Mouse (Mus musculus) frontal cortex, postnatal 36 days (tissue): ENCODE measurements around the gene Lrch3.
"Not testable (repeated sequence)": the region's sequence is repeated elsewhere in the genome, so short reads cannot be mapped to it uniquely, and the experiment has no call there.

Source experiments
- DNase-seq, 2 experiments: peaks; one replicate each; pipeline ENCODE4 v3.0.0; 2022; ENCODE audit warnings: low spot score in 2 of 2

Gene Lrch3

DNA sequence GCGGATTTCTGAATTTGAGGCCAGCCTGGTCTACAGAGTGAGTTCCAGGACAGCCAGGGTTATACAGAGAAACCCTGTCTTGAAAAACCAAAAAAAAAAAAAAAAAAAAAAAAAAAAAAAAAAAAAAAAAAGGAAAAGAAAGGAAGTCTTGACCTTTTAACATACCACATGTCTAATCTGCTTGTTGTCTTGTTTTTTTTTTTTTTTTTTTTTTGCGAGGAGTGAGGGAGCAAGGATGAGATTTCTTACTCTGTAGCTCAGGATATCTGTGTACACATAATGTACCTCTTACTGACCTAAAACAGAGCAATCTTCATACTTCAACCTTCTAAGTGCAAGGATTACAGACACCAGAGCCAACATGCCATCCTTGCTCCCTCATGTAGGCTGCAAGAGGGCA, 141.0 kb downstream of the Lrch3 start:
- DNase-seq = not testable (repeated sequence)

DNA sequence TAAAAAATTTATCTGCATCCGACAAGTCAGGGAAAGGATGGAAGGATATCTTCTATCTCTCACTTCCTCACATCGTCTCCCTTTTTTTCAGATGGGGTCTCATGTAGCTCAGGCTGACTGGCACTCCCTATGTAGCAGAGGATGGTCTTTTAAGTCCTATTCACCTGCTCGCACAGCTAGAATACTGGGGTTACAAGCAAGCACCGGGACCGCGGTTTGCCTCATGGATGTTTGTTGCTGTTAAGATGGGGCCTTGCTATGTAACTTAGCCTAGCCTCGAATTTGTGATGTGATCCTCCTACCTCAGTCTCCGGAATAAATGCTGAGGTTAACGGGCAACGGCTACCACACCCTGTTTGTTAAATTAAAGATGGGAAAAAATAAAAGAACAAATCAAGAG, 141.8 kb downstream of the Lrch3 start:
- peak in 1 of 2 experiments; percentile 9 for DNase-seq

DNA sequence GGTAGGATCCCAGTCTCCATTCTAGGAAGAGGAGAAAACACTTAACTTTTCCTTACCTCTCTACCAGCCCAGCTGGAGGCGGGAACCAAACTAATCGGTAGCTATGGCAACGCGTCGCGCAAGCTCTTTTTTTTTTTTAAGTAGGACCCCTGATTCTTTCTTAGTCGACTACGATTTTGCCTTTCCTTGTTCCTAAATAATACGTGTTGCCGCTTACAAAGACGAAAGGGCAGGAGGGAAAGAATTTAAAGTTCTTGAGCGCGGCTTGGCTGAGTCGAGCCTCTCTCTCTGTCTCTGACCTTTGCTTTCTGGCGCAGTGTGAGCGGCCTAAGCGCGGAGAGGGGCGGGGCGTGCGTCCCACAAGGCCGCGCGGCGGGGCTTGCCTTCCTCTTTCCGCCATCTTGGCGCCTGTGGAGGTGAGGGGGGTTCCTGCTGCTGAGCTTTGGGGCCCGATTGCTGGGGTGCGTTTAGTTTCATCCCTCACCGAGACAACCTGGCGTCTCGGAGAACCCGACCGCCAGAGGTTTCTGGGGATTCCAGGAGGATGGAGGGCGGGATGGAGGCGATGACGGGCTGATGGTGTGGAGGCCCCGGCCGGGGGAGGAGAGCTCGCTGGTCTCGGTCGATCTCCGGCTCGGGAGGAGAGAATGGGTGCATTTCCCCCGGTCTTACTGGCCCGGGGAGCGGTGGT, 142.3 kb downstream of the Lrch3 start, which contains the start of the genes Iqcg and Rpl35a:
Gene Iqcg (minus strand): TSS at position 124 of the 691 bp plus-strand sequence.
Gene Rpl35a (plus strand): TSS at position 359 of the 691 bp plus-strand sequence.
- DNase-seq = peak; percentile 92 to 93

DNA sequence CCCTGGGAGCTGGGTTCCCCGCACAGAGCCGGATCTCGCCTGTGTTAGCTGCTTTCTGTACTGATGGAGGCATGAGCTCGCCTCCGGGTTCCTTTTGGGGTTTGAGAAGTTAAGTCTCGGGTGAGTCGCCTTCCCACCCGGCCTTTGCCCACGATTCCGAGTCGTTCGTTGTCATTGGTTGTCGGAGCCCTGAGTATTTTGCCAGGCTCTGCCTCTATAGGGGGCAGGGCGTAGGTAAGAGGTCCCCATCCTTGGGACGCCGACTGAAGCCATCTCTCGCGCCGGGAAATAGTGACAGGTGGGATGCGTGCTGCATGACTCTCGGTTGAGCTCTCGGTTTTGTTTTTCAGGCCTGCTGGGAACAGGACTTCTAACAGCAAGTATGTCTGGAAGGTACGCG, 142.9 kb downstream of the Lrch3 start:
- no peak for DNase-seq

DNA sequence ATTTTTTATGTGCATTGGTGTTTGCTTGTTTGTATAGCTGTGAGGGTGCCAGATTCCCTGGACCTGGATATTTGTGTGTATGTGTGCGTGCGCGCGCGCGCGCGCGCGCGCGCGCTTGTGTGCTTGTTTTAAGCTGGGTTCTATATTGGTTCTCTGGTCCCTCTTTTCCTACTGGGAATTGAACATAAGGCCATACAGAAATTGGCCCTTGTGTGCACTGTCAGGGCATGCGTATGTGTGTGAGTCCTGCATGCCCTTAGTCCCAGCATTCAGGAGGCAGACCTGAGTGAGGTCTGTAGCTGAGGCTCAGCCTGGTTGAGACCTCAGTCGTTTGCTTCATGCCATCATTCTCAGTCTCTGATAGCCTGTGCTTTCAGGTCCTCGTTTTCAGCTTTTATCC, 144.1 kb downstream of the Lrch3 start:
- DNase-seq = no peak

DNA sequence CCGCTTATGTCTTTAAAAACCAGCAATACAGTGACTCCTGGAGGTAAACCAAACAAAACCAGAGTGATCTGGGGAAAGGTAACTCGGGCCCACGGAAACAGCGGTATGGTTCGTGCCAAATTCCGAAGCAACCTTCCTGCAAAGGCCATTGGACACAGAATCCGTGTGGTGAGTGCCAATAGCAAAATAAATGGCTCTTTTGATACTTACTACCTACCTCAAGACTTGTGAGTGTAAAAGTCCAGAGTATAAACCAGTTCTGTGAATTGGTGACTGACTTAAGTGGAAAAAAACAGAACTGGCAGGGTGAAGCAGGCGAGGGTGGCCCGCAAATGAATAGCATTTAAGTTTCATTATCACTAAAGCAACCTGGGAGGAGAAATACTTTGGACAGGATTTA, 144.8 kb downstream of the Lrch3 start:
- not testable (repeated sequence) for DNase-seq

DNA sequence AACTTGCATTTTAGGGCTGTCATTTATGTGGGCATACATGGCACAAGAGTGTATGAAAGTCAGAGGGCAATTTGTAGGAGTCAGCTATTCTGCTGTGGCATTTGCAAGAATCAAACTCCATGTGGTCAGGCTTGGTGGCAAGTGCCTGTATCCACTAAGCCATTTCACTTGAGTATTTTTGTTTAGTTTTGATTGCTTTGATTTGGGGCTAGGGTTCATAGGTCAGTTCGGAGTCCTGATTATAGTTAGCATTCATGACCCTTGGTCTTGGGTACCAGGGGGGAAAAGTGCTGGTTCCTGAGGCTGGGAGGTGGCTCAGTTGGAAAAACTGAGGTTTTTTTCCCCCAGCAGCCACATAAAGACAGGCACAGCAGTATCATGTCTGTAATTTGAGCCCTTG, 145.6 kb downstream of the Lrch3 start:
- no peak for DNase-seq

DNA sequence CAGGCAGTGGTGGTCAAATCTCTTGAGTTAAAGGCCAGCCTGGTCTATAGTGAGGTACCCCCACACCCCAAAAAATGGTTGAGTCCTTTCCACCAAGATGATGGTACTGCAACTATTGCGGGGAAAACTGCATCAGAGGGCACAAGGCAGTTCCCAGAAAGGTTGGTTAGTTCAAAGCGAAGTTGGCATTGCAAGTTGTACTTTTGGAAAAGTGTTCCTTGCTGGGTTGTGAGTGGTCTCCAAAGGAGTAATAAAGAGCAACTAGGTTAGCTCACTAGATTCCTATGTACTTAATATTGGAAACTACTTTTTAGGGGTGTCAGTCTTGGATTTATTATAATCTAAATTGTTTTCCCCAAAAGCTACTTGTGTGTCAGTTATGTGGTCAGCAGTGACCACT, 147.0 kb downstream of the Lrch3 start:
- DNase-seq = no peak

DNA sequence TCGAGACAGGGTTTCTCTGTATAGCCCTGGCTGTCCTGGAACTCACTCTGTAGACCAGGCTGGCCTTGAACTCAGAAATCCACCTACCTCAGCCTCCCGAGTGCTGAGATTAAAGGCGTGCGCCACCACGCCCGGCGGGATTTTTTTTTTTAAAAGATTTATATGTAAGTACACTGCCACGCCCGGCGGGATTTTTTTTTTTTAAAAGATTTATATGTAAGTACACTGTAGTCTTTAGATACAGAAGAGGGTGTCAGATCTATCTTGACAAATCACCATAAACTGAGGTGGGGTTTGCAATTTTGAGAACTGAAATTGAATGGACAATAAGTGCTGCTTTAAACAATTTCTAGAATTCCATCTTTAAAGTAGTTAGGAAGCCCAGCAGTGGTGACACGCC, 147.5 kb downstream of the Lrch3 start:
- no peak for DNase-seq

DNA sequence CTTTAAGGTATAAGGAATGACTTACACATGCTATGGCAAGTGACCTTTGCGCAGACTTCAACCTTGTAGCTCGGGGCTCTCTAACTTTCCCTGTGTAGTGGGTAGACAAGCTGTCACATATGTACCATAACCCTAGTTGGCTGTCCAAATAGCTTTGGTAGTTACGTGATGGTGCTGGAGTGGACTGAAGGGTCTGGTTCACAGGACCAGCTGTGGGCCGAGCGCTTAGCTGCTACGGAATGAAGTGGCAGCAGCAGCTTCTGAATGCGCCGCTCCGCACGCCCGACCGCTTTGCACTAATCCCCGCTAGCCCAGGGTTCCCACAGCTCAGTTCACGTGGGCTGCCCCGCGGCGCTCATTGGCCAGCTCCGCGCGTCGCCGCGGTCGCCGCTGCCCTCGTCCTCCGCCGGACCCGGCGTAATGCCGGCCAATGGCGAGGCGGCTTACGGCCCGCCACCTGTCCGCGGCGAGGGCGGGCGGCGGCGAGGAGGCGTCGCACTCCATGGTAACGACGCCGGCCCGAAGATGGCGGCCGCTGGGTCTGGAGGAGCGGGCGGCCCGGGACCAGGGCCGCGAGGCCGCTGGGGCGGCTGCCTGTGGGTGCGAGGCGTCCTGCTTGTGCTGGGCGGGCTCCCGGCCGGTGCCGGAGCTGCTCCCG, 148.3 kb downstream of the Lrch3 start, which contains the start of gene Lmln:
Gene Lmln (plus strand): TSS at position 498 of the 658 bp plus-strand sequence.
- peak; percentile 87 to 91 for DNase-seq

DNA sequence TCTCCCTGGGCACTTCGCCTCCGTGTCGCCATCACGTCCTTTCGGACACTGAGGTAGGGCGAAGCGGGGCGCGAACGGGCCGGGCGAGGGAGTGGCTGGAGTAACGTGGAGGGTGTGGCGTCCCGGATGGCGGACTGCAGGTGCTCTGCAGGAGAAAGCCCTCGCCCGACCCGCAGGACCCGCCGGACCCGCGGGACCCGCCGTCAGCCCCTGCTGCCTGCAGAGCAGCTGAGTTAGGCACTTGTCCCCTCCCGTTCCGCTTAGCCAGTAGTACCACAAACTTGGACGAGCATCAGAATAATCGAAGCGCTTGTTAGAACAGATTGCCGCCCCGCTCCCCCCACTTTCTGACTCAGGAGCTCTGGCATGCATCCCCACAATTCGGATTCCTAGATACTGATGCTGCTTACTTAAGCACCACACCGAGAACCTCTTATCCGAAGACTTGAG, 148.8 kb downstream of the Lrch3 start:
- DNase-seq = peak; percentile 66

DNA sequence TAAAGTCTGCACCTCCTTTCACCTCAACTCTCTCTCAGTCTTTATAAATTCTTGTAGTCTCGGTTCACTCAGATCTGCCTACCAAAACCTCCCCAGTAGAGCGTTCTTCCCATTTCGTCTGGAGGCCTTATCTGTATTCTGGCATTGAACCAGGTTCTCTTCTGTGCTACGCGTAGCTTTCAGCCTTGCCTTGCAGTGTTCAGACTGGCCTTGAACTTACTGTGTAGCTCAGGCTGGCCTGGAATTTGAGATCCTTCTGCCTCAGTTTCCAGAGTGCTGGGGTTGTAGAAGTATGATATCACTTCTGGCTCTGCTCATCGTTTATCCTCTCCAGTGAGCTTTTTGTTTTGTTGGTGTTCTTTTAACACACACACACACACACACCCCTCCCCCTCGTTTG, 149.4 kb downstream of the Lrch3 start:
- no peak for DNase-seq

DNA sequence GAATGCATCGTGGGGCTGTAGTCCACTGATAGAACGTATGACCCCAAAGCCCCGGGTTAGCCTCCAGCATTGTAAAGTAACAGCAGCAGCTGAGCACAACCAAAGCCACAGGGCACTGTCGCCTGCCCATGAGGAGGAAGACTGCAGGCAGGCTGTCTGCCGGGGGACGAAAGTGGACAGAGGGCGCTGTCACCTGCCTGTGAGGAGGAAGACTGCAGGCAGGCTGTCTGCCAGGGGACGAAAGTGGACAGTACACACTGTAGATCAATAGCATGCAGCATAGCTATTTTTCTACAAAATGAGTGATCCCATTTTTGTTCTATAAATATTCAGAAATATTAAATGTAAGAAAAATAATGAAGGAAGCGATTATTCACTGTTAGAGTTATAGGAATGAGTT, 150.7 kb downstream of the Lrch3 start:
- DNase-seq = no peak
